Mouse (Mus musculus) heart, postnatal 0 days (tissue): ENCODE measurements at regions not wholly inside any gene's neighbourhood (a gene's known extent, or its start where the extent isn't known, plus 50 kb on each side); places are given as distances from the start of the nearest gene placed in this dataset.

Experiments used
- ATAC-seq: fragments of 200-750 bp; cut with Nextera tagmentation; 2 replicates; pipeline ENCODE4 v1.8.0; 2017; ENCODE audit warnings: low read depth, moderate number of reproducible peaks, moderate library complexity; ENCODE audit not compliant: insufficient read depth
- DNase-seq: peaks from one replicate; pipeline ENCODE4 v3.0.0-alpha.2; 2016; ENCODE audit warnings: low spot score
- H3K27ac ChIP-seq: fragments of 300-500 bp; sonication (generic); 2 replicates; pipeline ENCODE4 v1.5.1; 2014; ENCODE audit warnings: low read depth, mild to moderate bottlenecking
- H3K27me3 ChIP-seq: fragments of 300-500 bp; sonication (generic); 2 replicates; pipeline ENCODE4 v1.6.1; 2014; ENCODE audit warnings: low read length, mixed read lengths; ENCODE audit not compliant: control insufficient read depth, insufficient read depth
- H3K36me3 ChIP-seq: fragments of 300-500 bp; sonication (generic); replicated peaks from 2 replicates; pipeline ENCODE4 v1.6.1; 2014; ENCODE audit warnings: low read length, mixed read lengths; ENCODE audit not compliant: control insufficient read depth, insufficient read depth
- H3K4me1 ChIP-seq: fragments of 300-500 bp; sonication (generic); 2 replicates; pipeline ENCODE4 v1.6.1; 2014; ENCODE audit warnings: antibody characterized with exemption; ENCODE audit not compliant: control insufficient read depth, insufficient read depth
- H3K4me2 ChIP-seq: fragments of 300-500 bp; sonication (generic); 2 replicates; pipeline ENCODE4 v1.6.1; 2014; ENCODE audit warnings: low read depth, mild to moderate bottlenecking, low read length, moderate library complexity
- H3K4me3 ChIP-seq: fragments of 300-500 bp; sonication (generic); 2 replicates; pipeline ENCODE4 v1.5.1; 2014; ENCODE audit warnings: low read depth, low read length
- H3K9ac ChIP-seq: fragments of 300-500 bp; sonication (generic); replicated peaks from 2 replicates; pipeline ENCODE4 v1.6.1; 2014; ENCODE audit warnings: low read depth, low read length, mixed read lengths
- H3K9me3 ChIP-seq: fragments of 300-500 bp; sonication (generic); replicated peaks from 2 replicates; pipeline ENCODE4 v1.6.1; 2016; ENCODE audit warnings: low read length; ENCODE audit not compliant: control insufficient read depth
- CTCF ChIP-seq: IDR thresholded peaks from 2 replicates; pipeline ENCODE4 v1.5.1; 2016; ENCODE audit warnings: antibody characterized with exemption, control low read depth, low read depth
- EP300 ChIP-seq: IDR thresholded peaks from 2 replicates; pipeline ENCODE4 v1.6.1; 2016; ENCODE audit warnings: antibody characterized with exemption, low read depth
- WGBS: fragments of 180-500 bp; shearing (Covaris S2); extraction: QIAGEN DNeasy Blood & Tissue Kit; methylation state at CpG from one replicate; pipeline ENCODE4 v1.1.7; 2014; 5-methylcytosine and 5-hydroxymethylcytosine counted together

GRCm38 (mm10) chr12:107596236-107596635 is 107.8 kb downstream of the 3110018I06Rik start:
- H3K4me2 ChIP-seq, result no peak overlapping the region
- no peaks in the 10 kb centered on the region for H3K27me3 ChIP-seq
- H3K4me1 ChIP-seq, result no peaks in the 10 kb centered on the region
- no peak overlapping the region for H3K9ac ChIP-seq
- H3K4me3 ChIP-seq, result no peak overlapping the region
- H3K9me3 ChIP-seq, result no peaks in the 10 kb centered on the region
- TF ChIP-seq EP300 (no peak), CTCF (no peak)
- DNase-seq, result no peak
- H3K36me3 ChIP-seq, result no peaks in the 10 kb centered on the region
- no peak for ATAC-seq
- no peak overlapping the region for H3K27ac ChIP-seq

- WGBS, result 86% methylated on average over 5 of the region's 5 CpGs
- Histone ChIP-seq H3K27me3 (no peaks in the 10 kb centered on the region), H3K9ac (no peak overlapping the region), H3K36me3 (no peaks in the 10 kb centered on the region), H3K4me3 (no peak overlapping the region), H3K4me2 (no peak overlapping the region), H3K4me1 (no peaks in the 10 kb centered on the region), H3K9me3 (no peaks in the 10 kb centered on the region), H3K27ac (no peak overlapping the region)
- DNase-seq (no peak), ATAC-seq (no peak)
- TF ChIP-seq CTCF (no peak), EP300 (no peak)
These were observed 112.1 kb downstream of the 3110018I06Rik start for GRCm38 (mm10) chr12:107600576-107600975.

DNA sequence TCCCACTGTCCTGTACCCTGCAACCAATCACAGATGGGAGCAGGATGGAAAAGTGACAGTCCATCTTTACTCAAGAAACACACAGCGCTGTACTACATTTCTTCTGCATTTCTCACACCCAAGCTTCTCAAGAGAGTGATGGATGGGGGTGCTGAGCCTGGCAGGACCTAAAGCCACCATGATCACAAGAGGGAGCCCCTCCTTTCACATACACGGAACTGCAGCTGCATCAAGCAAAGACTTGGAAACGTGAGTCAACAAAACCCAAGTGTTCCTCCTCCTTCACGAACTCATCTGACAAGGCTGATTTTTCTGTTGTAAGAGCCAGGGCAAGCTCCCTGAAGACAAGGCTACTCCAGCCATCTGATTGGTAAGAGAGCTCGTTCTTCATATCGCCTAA is 120.5 kb downstream of the 3110018I06Rik start:
- Histone ChIP-seq H3K27ac (no peak overlapping the region), H3K9me3 (peaks cover 6% of the 10 kb centered on the region; the same call in 1 of the 2 replicates), H3K4me3 (no peak overlapping the region), H3K27me3 (no peaks in the 10 kb centered on the region), H3K4me2 (no peak overlapping the region), H3K36me3 (no peaks in the 10 kb centered on the region), H3K9ac (no peak overlapping the region), H3K4me1 (no peaks in the 10 kb centered on the region)
- DNase-seq, result no peak
- ATAC-seq, result no peak
- no peak for TF ChIP-seq CTCF
- TF ChIP-seq EP300, result no peak
- WGBS, result 63% methylated on average over 6 of the region's 6 CpGs

GRCm38 (mm10) chr12:107609986-107610385 is 121.6 kb downstream of the 3110018I06Rik start:
- no peak for TF ChIP-seq EP300
- no peak for TF ChIP-seq CTCF
- WGBS, result 70% methylated on average over 4 of the region's 4 CpGs
- no peak overlapping the region for H3K4me3 ChIP-seq

GRCm38 (mm10) chr12:107617212-107617994 is 129.0 kb downstream of the 3110018I06Rik start:
- H3K4me1 ChIP-seq, result no peaks in the 10 kb centered on the region
- TF ChIP-seq EP300, result no peak
- no peak for TF ChIP-seq CTCF
- no peaks in the 10 kb centered on the region for H3K9me3 ChIP-seq
- H3K36me3 ChIP-seq, result no peaks in the 10 kb centered on the region
- no peak overlapping the region for H3K4me3 ChIP-seq
- H3K9ac ChIP-seq, result no peak overlapping the region
- DNase-seq (no peak), ATAC-seq (no peak)
- no peak overlapping the region for H3K4me2 ChIP-seq
- H3K27me3 ChIP-seq, result no peaks in the 10 kb centered on the region
- H3K27ac ChIP-seq, result no peak overlapping the region
- WGBS, result 67% methylated on average over 16 of the region's 16 CpGs

More at GRCm38 (mm10) chr12:107609986-107610385, 121.6 kb downstream of the 3110018I06Rik start:
- Histone ChIP-seq H3K36me3 (no peaks in the 10 kb centered on the region), H3K9me3 (peaks cover 6% of the 10 kb centered on the region; the same call in 1 of the 2 replicates), H3K27me3 (no peaks in the 10 kb centered on the region), H3K4me2 (no peak overlapping the region), H3K27ac (no peak overlapping the region), H3K9ac (no peak overlapping the region), H3K4me1 (no peaks in the 10 kb centered on the region)
- no peak for ATAC-seq
- DNase-seq, result no peak

DNA sequence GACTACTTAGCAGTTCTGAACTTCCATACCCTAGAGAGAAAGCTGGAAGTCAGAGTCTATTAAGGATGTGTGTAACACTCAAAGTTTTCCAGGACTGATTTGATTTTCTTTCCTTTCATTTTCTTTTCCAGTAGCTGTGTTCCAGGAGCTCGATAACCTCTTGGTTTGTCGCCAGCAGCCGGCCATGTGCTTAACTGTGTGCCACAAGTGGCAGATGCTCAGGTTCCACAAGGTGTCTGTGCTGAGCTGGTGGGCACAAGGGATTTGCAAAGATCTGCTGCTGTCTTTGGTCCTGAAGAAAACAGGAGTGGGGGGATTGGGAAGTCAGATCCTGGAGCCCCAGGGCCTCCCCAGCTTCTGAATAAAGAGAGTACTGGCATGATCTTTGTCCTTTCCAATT is 136.0 kb downstream of the 3110018I06Rik start:
- WGBS, result 35% methylated on average over 3 of the region's 3 CpGs
- Histone ChIP-seq H3K4me2 (no peak overlapping the region), H3K4me1 (no peaks in the 10 kb centered on the region), H3K27me3 (no peaks in the 10 kb centered on the region), H3K9me3 (no peaks in the 10 kb centered on the region), H3K9ac (no peak overlapping the region), H3K36me3 (no peaks in the 10 kb centered on the region), H3K27ac (no peak overlapping the region), H3K4me3 (no peak overlapping the region)
- ATAC-seq, result no peak
- DNase-seq, result no peak
- no peak for TF ChIP-seq EP300
- TF ChIP-seq CTCF, result no peak
